Mouse (Mus musculus): ENCODE measurements around the gene Ikzf5.
"Not testable (repeated sequence)": the region's sequence is repeated elsewhere in the genome, so short reads cannot be mapped to it uniquely, and the experiment has no call there.

The Ikzf5 gene

DNA sequence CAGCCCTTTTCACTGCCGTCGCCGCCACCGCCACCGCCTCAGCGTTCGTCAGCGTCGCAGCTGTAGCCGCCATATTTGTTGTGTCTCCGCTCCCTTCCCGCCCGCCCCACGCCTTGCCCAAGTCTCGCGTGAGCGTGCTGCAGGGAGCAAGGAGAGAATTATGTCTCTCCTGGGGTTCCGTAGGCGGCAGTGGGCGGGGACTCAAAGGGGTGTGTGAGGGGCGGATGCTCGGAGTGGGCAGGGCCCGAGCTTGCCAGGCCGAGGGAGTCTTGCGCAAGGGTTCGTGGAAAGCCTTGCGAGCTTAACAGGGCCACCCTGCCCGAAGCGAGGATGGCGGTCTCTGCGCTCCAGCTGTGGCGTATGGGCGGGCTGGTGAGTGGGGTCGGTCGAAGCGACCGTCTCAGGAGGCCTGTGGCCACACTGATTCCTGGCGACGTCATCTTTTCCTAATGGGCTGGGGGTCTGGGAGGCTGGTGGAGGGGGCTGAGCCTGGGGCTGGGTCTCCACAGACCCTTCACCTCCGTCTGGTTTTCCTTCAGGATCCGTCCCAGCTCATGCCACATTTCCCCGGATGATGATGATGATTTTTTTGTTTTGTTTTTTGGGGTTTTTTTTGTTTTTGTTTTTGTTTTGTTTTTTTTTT lies at the start of gene Ikzf5, which contains the start of gene Acadsb:
TSS of gene Ikzf5 (minus strand) at position 106 of the 643 bp plus-strand sequence.
TSS of gene Acadsb (plus strand) at position 186 of the 643 bp plus-strand sequence.
- peak; percentile 98 to 99 for DNase-seq

DNA sequence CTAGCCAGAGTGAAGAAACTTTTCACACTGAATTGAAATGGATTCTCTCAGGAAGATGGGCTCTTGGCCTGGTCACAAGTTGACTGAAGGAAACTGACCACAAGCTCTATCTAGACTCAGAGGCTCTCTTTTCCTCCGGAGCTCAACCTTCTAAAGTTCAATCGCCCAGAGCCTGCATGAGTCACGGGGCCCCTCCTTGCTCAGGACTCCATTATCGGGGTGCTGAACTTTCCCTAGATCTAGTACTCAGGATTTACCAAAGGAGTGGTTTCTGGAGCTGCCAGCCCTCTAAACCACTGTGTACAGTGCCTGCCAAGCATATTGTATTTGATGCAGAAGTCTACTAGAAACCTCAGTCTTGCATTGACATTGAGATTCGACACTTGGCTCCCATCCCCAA lies 46.4 kb upstream of the Ikzf5 start:
- DNase-seq: no peak

DNA sequence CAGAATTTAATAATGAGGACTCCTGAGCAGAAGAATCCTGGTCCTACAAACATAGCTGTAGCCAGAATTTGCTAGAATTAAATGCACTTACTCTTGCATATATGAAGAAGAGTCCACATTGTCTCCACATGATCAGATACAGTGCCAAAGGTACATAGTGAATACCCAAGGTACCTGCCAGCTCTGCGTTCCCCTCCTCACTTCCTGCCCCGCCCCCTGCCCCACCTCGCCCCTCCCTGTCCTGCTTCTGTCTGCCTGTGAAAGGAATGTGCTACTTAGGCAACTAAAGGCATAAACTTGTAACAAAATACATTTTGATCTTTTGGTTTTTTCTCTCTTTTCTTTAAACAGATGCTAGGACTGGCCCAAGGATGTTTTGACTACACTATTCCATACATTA lies 26.7 kb upstream of the Ikzf5 start:
- no peak for DNase-seq

DNA sequence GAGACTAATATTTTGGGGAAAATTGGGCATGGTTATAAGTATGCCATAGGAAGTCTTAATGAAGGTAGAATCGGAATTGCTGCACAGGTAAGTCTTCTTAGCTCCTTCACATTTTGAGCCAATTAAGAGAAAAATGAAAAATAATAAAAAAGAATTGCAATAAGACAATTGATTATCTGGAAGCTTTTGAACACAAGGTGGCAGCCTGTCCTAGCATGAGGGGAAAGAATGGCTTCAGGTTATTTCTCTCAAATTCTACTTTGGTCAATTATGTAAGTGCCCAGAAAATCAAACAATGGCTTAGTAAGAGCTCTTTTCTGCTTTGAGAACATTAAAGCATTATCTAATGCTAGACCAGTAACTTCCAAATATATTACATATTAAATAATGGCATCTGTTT lies 24.0 kb upstream of the Ikzf5 start:
- DNase-seq: no peak

DNA sequence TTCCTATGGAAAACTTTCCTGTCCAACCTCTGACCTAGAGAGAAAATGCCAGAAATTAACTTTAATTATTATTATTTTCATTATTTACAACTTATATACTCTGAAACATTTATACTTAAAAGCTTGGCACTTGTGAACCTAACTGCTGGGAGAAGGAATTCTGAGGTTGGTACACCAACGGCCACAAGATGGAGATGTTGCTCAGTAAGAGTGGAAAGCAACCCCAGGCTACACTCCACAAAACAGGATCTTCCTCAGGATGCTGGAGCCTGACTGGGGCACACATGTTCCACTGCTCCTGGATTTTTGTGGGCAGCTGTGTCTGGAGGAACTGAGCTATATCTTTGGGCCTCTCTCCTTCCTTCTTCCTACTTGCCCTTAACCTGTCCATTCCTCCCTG lies 21.9 kb upstream of the Ikzf5 start:
- no peak for DNase-seq

DNA sequence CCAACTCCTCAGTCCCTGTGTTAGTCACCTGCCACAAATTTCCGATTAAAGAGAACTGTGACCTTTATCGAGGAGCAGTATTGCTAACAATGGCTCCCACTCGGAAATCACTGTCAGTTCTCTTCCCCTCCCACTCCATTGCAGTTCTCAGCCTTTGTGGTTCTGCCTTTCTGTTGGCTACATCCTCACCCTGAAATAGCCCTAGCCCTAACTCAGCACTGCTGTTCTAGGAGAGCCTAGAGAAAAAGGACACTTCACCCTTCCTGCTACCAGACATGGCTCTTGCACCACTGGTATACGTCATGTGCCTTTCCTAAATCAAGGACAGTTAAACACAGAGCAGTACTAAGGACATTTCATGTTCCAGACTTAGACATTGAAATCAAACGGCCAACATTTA lies 17.0 kb upstream of the Ikzf5 start:
- no peak for DNase-seq

DNA sequence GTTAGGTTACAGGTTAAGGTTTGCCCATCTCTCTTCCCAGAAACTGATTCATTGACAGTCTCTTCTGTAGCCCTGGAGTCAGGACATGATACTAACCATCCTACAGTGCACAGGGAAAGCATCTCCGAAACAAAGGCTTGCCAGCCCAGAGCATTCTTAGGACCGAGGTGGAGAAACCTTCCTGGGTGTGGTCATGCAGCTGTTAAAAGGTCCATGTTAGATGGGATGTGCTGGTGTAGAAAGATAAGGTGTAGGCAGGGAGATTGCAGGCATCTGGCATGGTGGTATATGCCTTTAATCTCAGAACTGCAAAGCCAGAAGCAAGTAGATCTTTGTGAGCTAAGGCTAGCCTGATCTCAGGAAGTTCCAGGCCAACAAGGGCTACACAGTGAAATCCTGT lies 14.6 kb upstream of the Ikzf5 start:
- DNase-seq: no peak

DNA sequence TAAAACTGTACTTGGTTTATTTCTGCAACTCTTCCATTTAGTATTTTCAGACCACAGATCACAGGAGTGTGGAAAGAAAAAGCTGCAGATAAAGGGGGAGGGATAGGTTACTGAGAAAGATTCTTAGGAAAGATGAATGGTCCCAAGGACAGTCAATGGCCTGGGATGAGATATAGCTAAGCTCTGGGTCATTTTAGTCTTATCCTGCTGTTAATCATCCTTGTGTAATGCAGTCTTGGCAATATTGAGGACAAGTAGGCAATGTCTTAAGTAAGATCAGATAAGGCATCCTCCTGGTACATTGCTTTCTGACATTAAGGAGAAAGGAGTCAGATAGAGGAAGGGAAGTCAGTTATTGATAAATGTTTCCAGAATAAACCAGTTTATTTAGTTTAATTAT lies 7.3 kb upstream of the Ikzf5 start:
- no peak for DNase-seq

DNA sequence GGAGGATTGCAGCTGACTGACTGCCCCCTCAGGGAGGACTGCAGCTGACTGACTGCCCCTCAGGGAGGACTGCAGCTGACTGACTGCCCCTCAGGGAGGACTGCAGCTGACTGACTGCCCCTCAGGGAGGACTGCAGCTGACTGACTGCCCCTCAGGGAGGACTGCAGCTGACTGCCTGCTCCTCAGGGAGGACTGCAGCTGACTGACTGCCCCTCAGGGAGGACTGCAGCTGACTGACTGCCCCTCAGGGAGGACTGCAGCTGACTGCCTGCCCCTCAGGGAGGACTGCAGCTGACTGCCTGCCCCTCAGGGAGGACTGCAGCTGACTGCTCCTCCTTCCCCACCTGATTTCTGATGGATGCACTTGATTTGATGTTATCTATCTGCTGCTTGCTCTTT lies 6.4 kb upstream of the Ikzf5 start:
- not testable (repeated sequence) for DNase-seq

DNA sequence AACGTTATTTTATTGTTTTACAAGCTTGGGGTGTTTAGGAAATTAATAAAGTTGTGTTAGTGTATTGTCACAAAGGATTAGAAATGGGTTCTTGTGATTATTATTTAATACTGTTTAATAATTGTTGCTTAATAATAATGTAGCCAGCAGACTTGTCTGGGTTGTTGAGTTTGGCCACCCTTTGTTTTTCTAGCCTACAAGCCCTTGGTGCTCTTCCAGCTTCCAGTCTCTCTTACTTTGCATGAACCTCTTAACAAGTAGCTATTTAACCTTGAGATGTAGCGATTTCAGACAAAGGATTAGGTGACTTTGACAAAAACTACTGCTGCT lies 1.6 kb upstream of the Ikzf5 start:
- DNase-seq: no peak

DNA sequence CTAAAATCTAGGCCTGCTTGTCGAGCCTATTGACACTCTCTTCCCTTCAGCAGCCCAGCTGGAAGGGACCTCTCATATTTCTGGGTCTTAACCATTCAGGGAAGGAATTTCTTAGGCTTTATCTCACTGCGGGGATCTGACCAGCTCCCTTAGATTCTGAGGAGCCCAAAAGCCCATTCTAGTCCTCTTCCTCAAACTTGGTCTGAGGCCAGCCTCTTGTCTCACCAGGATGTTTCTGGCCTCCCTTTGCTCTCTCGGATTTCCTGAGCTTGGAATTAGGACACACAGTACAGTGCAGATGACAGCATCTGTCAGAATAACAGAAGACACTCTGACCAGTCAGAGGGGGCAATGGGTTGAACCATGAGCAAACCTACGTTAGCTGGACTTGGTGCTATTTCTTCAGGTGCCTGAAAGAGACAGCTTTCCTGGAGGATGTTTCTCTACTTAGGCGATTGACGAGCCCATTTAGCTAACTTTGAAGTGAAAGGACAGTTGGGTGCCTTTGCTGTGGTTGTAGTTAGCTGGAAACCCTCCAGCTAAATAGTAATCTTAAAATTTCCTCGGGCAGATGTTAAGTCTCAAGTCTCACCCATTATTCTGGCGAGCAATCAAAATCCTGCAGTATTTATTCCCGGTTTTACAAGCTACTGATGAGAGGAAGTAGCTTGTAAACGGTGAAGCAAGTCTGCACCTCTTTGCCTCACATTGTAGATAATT lies 1.1 kb upstream of the Ikzf5 start:
- no peak for DNase-seq

DNA sequence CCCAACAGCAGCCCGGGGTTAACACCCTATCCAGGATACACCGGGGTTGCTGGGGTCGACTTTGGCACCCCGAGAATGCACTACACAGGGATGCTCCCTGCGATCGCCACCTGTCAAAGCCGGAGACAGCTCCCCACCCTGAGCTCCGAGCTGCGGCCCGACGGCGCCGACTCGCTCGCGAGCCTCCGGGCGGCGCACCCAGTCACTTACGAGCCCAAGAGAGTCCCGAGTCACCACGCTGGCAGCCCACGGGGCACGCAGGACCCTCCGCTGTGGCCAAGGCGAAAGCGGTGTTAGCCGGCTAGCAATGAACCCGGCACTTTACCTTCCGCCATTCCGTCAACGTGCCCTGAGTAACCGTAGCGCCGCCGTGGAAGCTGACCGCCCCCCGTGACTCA lies 334 bp downstream of the Ikzf5 start:
- DNase-seq: no peak

DNA sequence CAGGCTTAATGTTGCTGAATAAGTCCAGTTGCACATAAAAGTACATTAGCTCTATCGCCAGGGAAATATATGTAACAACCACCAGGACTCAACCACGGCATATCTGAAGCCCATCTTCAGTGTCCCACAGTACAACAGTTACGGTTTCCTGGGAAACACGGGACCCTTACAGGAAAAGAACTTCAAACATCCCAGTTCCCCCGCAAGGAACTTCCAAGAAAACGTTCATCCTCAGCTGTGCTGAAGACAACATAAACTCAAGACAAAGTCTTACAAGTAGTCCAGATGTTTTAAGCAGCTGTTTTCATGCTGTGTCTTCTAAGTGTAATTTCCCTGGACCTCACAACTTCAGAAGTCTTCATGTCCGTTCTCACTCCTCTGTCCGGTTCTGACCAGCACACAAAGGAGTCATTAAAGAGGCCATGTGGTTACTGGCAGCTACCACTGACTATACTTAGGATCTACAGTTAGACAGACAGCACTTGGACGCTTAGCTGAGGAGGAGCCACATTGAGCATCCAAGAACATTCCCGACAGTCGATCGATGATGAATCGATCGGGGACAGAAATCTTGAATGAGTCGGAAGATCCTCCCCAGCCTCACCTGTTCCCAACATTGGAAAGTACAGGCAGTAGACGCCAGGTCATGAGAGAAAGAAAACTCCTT lies 867 bp downstream of the Ikzf5 start:
- DNase-seq: no peak

DNA sequence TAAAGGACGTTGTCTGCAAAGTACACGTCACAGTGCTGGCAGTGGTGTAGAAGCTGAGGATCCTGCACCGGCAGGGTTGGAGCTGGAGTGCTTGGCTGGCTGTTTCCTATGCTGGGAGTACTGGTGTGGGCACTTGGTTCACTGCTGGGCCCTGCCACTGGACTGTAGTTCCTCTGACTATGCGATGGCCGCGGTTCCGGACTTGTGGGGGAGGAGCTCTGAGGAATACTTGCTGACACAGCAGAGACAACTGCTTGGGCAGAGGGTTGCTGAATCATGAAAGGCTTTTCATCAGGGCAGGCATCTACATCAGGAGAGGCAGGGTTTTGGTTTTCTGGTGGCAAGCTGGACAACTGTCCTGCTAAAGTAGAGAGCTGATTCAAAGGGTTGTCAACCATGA lies 18.6 kb downstream of the Ikzf5 start:
- not testable (repeated sequence) for DNase-seq

DNA sequence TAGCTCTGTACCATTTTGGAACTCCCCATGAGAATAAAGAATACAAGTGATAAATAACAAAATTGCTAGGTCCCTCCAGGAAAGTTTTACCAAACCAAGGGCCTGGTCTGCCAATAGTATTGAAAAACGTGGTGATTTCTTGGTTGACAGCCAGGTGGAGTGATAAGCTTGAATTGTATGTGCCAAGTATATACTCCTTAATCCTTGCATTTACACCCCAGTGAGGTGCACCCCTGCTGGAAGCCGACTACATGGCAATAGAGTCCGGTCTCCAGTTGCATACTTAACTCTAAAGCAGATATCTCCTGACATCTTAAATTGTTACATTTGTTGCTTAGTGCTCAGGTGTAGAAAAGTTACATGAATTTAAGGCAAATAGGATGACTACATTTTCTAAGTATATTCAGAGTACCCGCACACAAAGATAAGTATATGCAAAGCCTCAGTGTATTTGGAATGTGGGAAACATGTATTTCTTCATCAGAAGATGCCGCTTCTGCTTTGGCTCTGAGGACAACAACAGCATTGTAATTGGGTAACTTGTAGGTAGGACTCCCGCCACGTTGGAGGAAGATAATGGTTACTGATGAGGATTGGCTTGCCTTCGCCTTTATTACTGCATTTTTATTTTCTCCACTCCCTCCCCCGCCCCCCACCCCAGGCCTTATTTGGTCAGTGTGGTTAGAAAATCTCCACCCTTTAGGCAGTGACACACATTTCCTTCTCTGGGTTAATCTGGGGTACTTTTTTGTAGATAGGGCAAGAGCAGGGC lies 38.3 kb downstream of the Ikzf5 start:
- DNase-seq: peak in 1 of 2 experiments; percentile 11

DNA sequence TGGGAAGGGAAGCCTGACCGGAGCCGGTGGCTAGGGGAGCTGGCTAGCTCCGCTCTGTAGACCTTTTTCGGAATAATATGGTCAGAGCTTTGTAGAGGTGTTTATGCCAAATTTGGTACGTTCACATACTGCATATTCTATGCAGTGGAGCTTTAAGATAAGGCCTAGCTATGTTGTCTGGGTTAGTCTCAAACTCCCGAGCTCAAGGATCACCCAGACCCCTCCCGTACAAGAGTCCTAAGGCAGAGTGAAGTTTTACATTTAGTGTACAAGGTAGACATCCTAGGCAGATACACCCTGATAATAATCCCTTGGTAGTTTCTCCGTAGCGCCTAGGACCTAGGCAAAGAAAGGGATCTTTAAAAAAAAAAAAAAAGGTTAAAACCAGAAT lies 38.9 kb downstream of the Ikzf5 start:
- no peak for DNase-seq

DNA sequence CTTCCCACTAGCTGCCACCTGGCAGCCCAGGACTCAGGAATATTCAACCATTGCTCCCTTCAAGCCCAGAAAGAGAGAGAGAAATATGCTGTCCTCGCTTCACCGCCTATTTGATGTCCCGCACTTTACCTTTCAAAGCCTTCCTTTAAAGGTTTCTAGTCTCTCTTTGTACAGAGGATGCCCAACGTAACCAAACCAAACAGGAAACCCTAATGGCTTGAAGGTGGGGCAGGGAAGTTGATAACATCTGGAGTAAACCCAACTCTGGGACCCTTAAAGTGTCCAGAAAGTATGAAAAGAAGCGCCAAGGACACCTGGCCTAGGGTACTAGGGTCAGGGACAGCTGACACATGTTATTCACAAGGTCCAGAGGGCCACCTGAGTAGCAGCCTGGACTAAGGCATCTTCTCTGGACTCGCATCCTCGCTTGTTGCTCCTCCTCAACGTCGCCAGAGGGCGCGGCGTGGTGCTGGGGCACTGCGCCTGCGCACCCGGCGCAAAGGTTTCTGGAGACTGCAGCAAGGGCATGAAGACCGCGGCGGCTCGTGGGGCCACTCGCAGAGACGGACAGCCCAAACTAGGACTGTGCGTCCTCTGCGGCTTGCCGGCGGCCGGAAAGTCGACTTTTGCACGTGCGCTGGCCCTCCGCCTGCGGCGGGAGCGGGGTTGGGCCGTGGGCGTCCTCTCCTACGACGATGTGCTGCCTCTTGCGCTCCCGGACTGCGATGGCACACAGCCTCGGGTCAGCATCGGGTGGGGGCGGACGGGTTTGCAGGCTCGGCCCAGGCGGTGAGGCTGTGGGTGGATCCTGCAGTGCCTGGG lies 39.5 kb downstream of the Ikzf5 start, which contains the start of gene Pstk:
TSS of gene Pstk (plus strand) at position 494 of the 822 bp plus-strand sequence.
- DNase-seq: peak; percentile 87 to 90

DNA sequence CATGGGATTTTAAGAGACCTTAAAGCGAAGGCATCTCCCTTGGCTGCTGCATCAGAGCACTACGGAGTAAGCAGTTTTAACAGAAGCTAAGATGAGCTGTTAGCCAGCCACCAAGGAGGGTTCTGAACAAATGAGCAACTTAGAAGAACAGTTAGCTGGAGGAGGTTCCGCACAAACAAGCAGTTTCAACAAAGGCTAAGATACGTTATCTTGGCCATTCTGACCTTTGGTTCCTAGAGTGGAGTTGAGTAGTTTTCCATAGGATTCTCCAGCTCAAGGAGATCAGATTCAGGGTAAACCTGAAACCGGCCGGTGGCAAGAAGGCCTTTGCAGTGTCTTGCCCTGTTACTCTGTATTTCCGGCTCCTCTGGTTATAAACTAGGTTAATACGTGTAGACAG lies 46.2 kb downstream of the Ikzf5 start:
- DNase-seq: no peak

DNA sequence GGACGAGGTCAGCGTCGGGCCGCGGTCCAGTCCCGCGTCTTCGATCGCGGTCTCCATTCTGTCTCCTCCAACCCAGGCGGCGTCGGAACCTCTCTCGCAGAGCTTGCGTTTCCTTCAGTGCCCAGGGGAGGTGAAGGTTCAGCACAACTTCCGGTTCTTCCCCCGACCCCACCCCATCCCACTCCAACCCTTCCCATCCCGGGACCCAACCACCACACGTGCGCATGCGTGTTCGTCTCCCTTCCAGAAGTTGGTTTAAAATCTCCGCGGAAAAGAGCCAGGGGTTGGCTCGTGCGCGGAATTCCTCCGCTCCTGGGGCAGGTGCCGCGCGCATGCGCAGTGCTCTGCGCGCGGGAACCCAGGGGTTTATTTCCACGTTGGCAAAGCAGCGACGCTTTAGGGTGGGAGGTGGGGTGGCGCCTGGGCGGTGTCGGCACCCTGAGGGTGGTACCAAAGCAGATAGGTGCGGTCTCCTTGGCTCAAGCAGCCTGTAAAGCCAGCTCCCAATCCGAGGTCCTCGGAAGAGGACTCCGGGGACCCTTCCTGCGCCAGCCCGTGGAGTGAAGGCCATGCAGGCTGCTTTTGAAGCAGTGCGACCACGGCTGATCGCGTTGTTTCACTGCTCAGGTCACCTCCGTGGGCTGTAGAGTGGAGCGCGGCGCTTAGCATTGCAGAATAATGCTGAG lies 47.6 kb downstream of the Ikzf5 start, which contains the start of gene 2310057M21Rik:
TSS of gene 2310057M21Rik (minus strand) at position 145 of the 686 bp plus-strand sequence.
- peak; percentile 89 to 90 for DNase-seq

DNA sequence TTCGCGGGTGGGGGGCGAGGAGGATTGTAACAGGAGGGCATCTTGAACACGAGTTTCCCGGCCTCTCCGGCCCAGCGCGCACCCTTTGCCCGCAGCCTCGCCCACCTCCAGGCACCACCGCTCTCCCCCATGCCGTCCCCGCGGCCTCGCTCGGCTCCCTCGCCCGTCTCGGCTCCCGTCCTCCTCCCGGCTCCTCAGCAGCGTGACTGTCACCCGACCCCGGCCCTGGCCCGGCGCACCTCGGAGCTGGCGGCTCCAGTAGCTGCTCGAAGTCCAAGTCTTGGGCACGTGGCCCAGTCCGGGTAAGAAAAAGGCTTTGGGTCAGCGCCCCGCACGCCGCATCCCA lies 48.1 kb downstream of the Ikzf5 start:
- DNase-seq: no peak

DNA sequence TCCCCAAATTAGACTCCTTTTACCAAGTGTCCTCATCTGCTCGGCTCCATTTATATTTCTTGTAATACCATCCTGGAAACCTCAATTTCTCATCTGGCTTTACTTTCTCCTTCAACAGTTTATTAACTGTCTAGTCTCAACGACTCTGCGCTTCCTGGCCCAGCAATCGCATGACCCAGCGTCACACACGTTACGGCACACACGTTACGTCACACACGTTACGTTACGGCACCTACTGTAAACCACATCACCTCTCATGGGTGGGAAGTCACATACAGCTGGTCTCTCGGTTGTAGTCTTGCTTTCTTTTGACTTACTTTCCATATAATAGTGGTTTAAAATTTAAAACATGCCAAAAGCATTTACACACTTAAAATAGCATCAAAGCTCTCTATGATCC lies 54.2 kb downstream of the Ikzf5 start:
- DNase-seq: no peak

All from B cell, adult 2 months (primary cell).